Mouse (Mus musculus): ENCODE measurements around the gene Olfr112.
"Not testable (repeated sequence)": the region's sequence is repeated elsewhere in the genome, so short reads cannot be mapped to it uniquely, and the experiment has no call there.

Olfr112 gene

GRCm38 (mm10) chr17:37569351-37569750 lies at the start of gene Olfr112:
TSS of gene Olfr112 (minus strand) at chr17:37569451.
- no peak for DNase-seq

GRCm38 (mm10) chr17:37592643-37593042 lies 23.4 kb upstream of the Olfr112 start, which contains the start of gene Olfr114:
TSS of gene Olfr114 (minus strand) at chr17:37592743.
- DNase-seq, result no peak

- no peak for DNase-seq
Measured at GRCm38 (mm10) chr17:37577563-37577962, 8.3 kb upstream of the Olfr112 start, which contains the start of gene Olfr113. TSS of gene Olfr113 (minus strand) at chr17:37577663.

GRCm38 (mm10) chr17:37558913-37559615 lies 10.2 kb downstream of the Olfr112 start:
- no peak for DNase-seq

GRCm38 (mm10) chr17:37543800-37544435 lies 25.3 kb downstream of the Olfr112 start:
- DNase-seq, result no peak

- no peak for DNase-seq
Measured at GRCm38 (mm10) chr17:37541454-37542119, 27.7 kb downstream of the Olfr112 start.

- not testable (repeated sequence) for DNase-seq
Measured at GRCm38 (mm10) chr17:37538416-37538815, 30.8 kb downstream of the Olfr112 start.

GRCm38 (mm10) chr17:37535173-37535572 lies 34.1 kb downstream of the Olfr112 start:
- DNase-seq, result no peak

GRCm38 (mm10) chr17:37525427-37525826 lies 43.8 kb downstream of the Olfr112 start:
- not testable (repeated sequence) for DNase-seq

GRCm38 (mm10) chr17:37524612-37525011 lies 44.6 kb downstream of the Olfr112 start:
- DNase-seq, result not testable (repeated sequence)

All from thymus, adult 18-20 months (tissue).